Mouse (Mus musculus) cerebellum, adult 11 months (tissue): Measurements from ENCODE around the gene Gm7030.

ENCODE experiments used
- DNase-seq: peaks from one replicate; pipeline ENCODE4 v3.0.0; 2022

Gm7030 gene

DNA sequence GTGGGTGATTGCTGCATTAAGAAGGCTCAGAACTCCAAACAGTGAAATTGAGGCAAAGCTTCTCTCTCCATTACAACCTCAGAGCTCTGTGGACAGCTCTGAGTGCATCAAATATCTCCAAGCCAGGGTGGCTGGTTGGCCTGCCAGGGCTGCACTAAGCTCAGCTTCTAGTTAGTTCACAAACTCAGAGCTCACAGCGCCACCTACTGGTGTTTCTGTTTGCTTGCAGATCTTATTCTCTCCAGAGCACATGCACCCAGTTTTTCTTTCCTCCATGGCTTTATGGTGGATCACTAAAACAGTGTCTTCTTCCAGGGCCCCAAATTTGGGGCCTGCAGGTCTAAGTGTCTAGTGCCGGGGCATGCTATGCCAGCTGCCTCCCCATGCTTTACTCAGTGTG, 68.4 kb downstream of the Gm7030 start:
- peak; percentile 55 for DNase-seq
